Mouse (Mus musculus): ENCODE data around the gene Thada. TPM values are rescaled to one million over a fixed set of nuclear protein-coding genes. Genes with fewer than 3 reads are reported as not detected.

Gene Thada
- polyA plus RNA-seq, 1 experiment from 2014 or later = 1.3 TPM

DNA sequence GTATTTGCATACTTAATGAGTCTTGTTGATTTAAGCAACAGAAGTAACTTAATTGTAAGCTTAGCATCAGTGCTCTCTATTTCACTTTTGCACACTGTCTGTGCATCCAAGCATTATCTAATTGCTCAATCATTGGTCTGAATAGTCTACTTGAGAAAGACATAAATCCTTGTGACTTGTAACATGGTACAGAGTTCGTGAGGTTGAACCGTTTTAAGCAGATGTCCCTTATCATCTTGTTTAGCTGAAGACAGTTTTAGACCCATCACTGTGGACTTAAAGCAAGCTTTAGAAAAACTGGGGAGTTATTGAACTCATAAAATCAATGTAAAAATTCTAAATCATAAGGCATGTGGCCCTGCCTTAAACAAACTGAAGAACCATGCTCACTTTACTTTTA lies 31.6 kb upstream of the Thada start:
- no peaks in the 10 kb centered on the region for H3K9me3 ChIP-seq (ENCODE audit: control insufficient read depth)
- H3K27ac ChIP-seq (ENCODE audit: low read depth, low read length) = no peak overlapping the region
- no peak for TF ChIP-seq CTCF (IDR thresholded peaks at IDR 0.05; ENCODE audit: low read depth)
- H3K27me3 ChIP-seq (replicated peaks; ENCODE audit: control insufficient read depth, insufficient read depth, low read length) = no peaks in the 10 kb centered on the region
- H3K4me1 ChIP-seq (replicated peaks; ENCODE audit: control insufficient read depth, insufficient read depth, low read length) = no peaks in the 10 kb centered on the region
- H3K36me3 ChIP-seq (ENCODE audit: control insufficient read depth, insufficient read depth) = no peaks in the 10 kb centered on the region
- H3K4me2 ChIP-seq (replicated peaks; ENCODE audit: low read depth) = no peak overlapping the region
- H3K9ac ChIP-seq (ENCODE audit: low read depth, low read length) = no peak overlapping the region
- no peak overlapping the region for H3K4me3 ChIP-seq (ENCODE audit: low read depth, low read length)
- WGBS = 37% methylated on average over 2 of the region's 2 CpGs
- no peak for ATAC-seq

DNA sequence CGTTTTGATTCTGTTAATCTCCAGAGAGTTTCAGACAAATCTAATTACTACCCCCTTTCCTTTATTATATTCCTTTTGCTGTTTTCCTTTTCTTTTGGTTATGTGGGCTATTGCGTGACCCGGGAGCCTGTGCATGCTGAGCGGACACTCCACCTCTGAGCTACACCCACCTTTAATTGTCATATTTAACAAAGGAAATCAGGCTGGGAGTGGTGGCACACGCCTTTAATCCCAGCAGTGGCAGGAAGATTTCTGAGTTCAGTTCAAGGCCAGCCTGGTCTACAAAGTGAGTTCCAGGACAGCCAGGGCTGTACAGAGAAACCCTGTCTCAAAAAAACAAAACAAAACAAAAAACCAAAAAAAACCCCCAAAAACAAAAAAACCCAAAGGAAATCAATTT lies 31.0 kb upstream of the Thada start:
- H3K9me3 ChIP-seq (ENCODE audit: control insufficient read depth) = no peaks in the 10 kb centered on the region
- H3K4me3 ChIP-seq (ENCODE audit: low read depth, low read length) = no peak overlapping the region
- H3K27me3 ChIP-seq (replicated peaks; ENCODE audit: control insufficient read depth, insufficient read depth, low read length) = no peaks in the 10 kb centered on the region
- WGBS = 83% methylated on average over 5 of the region's 5 CpGs
- ATAC-seq = no peak
- TF ChIP-seq CTCF (IDR thresholded peaks at IDR 0.05; ENCODE audit: low read depth) = no peak
- no peak overlapping the region for H3K4me2 ChIP-seq (replicated peaks; ENCODE audit: low read depth)
- H3K9ac ChIP-seq (ENCODE audit: low read depth, low read length) = no peak overlapping the region
- no peak overlapping the region for H3K27ac ChIP-seq (ENCODE audit: low read depth, low read length)
- H3K4me1 ChIP-seq (replicated peaks; ENCODE audit: control insufficient read depth, insufficient read depth, low read length) = no peaks in the 10 kb centered on the region
- H3K36me3 ChIP-seq (ENCODE audit: control insufficient read depth, insufficient read depth) = no peaks in the 10 kb centered on the region

DNA sequence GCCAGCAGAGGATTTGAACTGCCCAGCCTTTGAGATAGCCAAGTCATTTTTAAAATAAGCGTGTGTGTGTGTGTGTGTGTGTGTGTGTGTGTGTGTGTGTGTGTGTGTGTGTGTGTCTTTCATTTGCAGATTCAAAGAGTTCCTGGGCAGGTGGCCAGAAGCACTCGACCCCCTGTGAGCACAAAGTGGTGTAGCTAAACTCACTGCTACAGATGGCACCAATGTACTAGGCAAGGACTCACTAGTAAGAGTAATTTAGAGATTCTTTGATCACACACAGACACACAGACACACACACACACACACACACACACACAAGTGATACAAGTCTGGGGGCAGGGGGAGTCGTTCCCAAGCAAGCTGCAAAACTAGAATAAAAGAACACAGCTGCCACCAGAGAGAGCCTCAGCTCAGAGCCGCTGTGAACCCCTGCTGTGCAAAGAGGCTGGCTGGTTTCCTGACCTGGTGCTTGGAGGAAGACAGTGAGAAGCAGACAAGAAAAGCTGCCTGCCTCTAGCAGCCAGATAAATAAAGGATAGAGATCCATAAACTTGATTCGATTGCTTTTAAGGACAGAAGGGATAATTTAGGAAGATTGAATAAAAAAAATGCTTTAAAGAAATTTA lies 26.4 kb upstream of the Thada start:
- Histone ChIP-seq H3K4me3 (ENCODE audit: low read depth, low read length) (no peak overlapping the region), H3K9ac (ENCODE audit: low read depth, low read length) (no peak overlapping the region), H3K4me1 (replicated peaks; ENCODE audit: control insufficient read depth, insufficient read depth, low read length) (no peaks in the 10 kb centered on the region), H3K36me3 (ENCODE audit: control insufficient read depth, insufficient read depth) (no peaks in the 10 kb centered on the region), H3K9me3 (ENCODE audit: control insufficient read depth) (no peaks in the 10 kb centered on the region), H3K27ac (ENCODE audit: low read depth, low read length) (no peak overlapping the region), H3K4me2 (replicated peaks; ENCODE audit: low read depth) (no peak overlapping the region), H3K27me3 (replicated peaks; ENCODE audit: control insufficient read depth, insufficient read depth, low read length) (no peaks in the 10 kb centered on the region)
- no peak for ATAC-seq
- 51% methylated on average over 5 of the region's 5 CpGs for WGBS
- no peak for TF ChIP-seq CTCF (IDR thresholded peaks at IDR 0.05; ENCODE audit: low read depth)

DNA sequence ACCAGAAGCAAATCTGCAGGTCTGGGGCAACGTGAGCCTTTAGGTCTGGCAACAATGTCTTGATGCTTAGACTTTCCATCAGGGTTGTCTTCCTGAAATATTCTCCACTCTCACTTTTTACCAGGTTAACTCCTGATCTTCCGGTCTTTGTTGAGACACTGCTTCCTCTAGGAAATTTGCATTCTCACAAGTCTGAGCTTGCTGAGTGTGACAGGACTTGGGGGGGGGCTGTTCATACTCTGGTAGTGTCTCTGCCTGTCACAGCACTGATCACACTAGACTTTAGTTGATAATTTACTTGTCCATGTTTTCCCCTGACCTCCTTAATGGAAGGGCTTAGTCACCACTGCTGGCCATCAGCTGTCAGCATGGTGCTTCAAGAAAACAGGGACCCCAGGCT lies 21.4 kb upstream of the Thada start:
- Histone ChIP-seq H3K27me3 (replicated peaks; ENCODE audit: control insufficient read depth, insufficient read depth, low read length) (no peaks in the 10 kb centered on the region), H3K36me3 (ENCODE audit: control insufficient read depth, insufficient read depth) (no peaks in the 10 kb centered on the region), H3K9ac (ENCODE audit: low read depth, low read length) (no peak overlapping the region), H3K4me3 (ENCODE audit: low read depth, low read length) (no peak overlapping the region), H3K9me3 (ENCODE audit: control insufficient read depth) (no peaks in the 10 kb centered on the region), H3K27ac (ENCODE audit: low read depth, low read length) (no peak overlapping the region), H3K4me1 (replicated peaks; ENCODE audit: control insufficient read depth, insufficient read depth, low read length) (no peaks in the 10 kb centered on the region), H3K4me2 (replicated peaks; ENCODE audit: low read depth) (no peak overlapping the region)
- no peak for ATAC-seq
- WGBS = 61% methylated on average over 2 of the region's 2 CpGs
- no peak for TF ChIP-seq CTCF (IDR thresholded peaks at IDR 0.05; ENCODE audit: low read depth)

DNA sequence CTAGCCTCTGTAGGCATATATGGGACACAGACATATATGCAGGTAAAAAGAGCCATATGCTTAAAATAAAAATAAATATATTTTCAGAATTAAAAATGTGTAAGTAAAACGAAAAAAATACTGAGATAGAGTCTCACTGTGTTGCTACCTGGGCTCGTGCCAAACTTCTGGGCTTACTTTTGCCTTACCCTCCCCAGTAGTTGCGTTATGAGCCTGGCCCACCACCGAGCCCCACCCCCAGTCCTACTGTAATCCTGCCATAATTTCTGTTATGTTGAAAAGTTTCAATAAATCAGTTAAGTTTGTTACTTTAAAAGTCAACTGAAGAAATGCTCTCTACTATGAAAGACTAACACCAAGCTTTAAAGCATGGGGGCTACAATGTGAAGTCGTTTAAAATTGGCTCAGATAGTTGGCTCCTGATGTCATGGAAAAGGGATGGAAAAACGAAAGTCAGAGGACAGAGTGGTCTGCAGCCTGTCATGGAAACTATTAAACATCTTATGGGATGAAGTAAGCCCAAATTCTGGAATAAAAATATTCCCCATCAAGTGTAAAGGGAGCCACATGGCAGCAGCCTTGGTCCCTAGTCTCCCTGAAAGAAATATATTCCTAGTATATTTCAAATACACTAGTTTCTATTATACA lies 17.8 kb upstream of the Thada start:
- no peak for TF ChIP-seq CTCF (IDR thresholded peaks at IDR 0.05; ENCODE audit: low read depth)
- H3K9ac ChIP-seq (ENCODE audit: low read depth, low read length) = no peak overlapping the region
- 57% methylated on average over 6 of the region's 6 CpGs for WGBS
- no peaks in the 10 kb centered on the region for H3K27me3 ChIP-seq (replicated peaks; ENCODE audit: control insufficient read depth, insufficient read depth, low read length)
- H3K27ac ChIP-seq (ENCODE audit: low read depth, low read length) = no peak overlapping the region
- H3K4me2 ChIP-seq (replicated peaks; ENCODE audit: low read depth) = no peak overlapping the region
- no peak for ATAC-seq
- no peaks in the 10 kb centered on the region for H3K4me1 ChIP-seq (replicated peaks; ENCODE audit: control insufficient read depth, insufficient read depth, low read length)
- H3K9me3 ChIP-seq (ENCODE audit: control insufficient read depth) = no peaks in the 10 kb centered on the region
- H3K4me3 ChIP-seq (ENCODE audit: low read depth, low read length) = no peak overlapping the region
- H3K36me3 ChIP-seq (ENCODE audit: control insufficient read depth, insufficient read depth) = no peaks in the 10 kb centered on the region

DNA sequence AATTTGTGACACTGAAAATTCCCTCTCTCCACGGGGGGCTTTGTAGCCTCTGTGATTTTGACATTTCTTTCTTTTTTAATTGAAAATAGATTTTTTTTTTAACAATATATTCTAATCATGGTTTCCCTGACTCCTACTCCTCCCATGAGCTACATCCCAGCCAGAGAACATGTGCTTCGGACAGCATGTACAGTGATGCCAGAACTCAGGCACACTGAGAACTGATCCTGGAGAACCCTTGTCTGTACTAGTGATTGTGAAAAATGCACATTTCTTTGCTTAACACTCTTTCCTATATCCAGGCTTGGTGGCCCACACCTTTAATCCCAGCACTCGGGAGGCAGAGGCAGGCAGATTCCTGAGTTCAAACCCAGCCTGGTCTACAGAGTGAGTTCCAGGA lies 16.8 kb upstream of the Thada start:
- 86% methylated on average over 3 of the region's 3 CpGs for WGBS
- no peak overlapping the region for H3K9ac ChIP-seq (ENCODE audit: low read depth, low read length)
- no peaks in the 10 kb centered on the region for H3K9me3 ChIP-seq (ENCODE audit: control insufficient read depth)
- H3K27ac ChIP-seq (ENCODE audit: low read depth, low read length) = no peak overlapping the region
- H3K4me3 ChIP-seq (ENCODE audit: low read depth, low read length) = no peak overlapping the region
- no peaks in the 10 kb centered on the region for H3K36me3 ChIP-seq (ENCODE audit: control insufficient read depth, insufficient read depth)
- no peaks in the 10 kb centered on the region for H3K4me1 ChIP-seq (replicated peaks; ENCODE audit: control insufficient read depth, insufficient read depth, low read length)
- H3K27me3 ChIP-seq (replicated peaks; ENCODE audit: control insufficient read depth, insufficient read depth, low read length) = no peaks in the 10 kb centered on the region
- ATAC-seq = no peak
- no peak overlapping the region for H3K4me2 ChIP-seq (replicated peaks; ENCODE audit: low read depth)
- TF ChIP-seq CTCF (IDR thresholded peaks at IDR 0.05; ENCODE audit: low read depth) = no peak
